Mouse (Mus musculus) T-helper 17 cell (primary cell): ENCODE data around the gene Scgb1c1.

Experiments used
- in situ Hi-C, 2 experiments: fragments of 300-600 bp; cut with MboI, MseI; formaldehyde crosslinking; loops; 1 replicate in 1 of 2; 2 replicates in 1 of 2; pipeline ENCODE4 v1.15.1; 2025; ENCODE audit warnings: high pct_unique_total_duplicates in 2 of 2

The Scgb1c1 gene

GRCm38 (mm10) chr7:140844905-140845665, at the start of gene Scgb1c1:
TSS of gene Scgb1c1 (plus strand) at chr7:140845547.
- in situ Hi-C loops, result loop anchor here (5.0 to 10.0 kb wide), 5 partner anchors 57 to 1800 kb away; partner anchors contain the start of genes Cox8b (in 2 of the 2) and Ifitm3 (in 1 of the 2)

- in situ Hi-C loops, result loop anchor here in 1 of 2 experiments (5.0 kb wide), 1 partner anchor 605 kb away; no protein-coding TSS in a partner anchor
These were observed 47.7 kb upstream of the Scgb1c1 start for GRCm38 (mm10) chr7:140797619-140798018.

DNA sequence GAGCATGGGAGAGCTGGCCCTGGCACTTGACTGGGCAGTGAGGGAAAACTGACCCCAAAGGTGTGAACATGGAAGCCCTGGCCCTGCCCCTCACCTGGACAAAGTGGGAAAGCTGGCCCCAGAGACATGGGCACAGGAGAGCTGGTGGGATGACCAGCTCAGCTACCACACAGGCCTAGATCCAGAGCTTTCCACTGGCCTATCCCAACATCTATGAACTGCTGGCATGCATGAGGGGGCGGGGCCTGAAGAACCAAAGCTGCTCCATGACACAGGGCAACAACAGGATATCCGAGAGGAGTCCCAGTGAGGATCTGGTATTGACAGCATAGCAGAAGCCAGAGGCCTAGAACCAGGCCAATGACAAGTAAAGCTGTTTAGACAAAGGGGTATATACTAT, 47.1 kb upstream of the Scgb1c1 start:
- in situ Hi-C loops, result loop anchor here in 1 of 2 experiments (5.0 kb wide), 1 partner anchor 606 kb away; no protein-coding TSS in a partner anchor

- in situ Hi-C loops, result no loop called here
These were observed 42.7 kb upstream of the Scgb1c1 start for GRCm38 (mm10) chr7:140802629-140803028.

GRCm38 (mm10) chr7:140805704-140806103, 39.6 kb upstream of the Scgb1c1 start:
- in situ Hi-C loops, result loop anchor here in 1 of 2 experiments (5.0 kb wide), 1 partner anchor 723 kb away; the partner anchor contains the start of gene Caly

- in situ Hi-C loops, result loop anchor here in 1 of 2 experiments (5.0 kb wide), 1 partner anchor 633 kb away; no protein-coding TSS in a partner anchor
These were observed 34.9 kb upstream of the Scgb1c1 start for GRCm38 (mm10) chr7:140810496-140810895.

- in situ Hi-C loops, result loop anchor here in 1 of 2 experiments (5.0 kb wide), 1 partner anchor 634 kb away; no protein-coding TSS in a partner anchor
These were observed 33.6 kb upstream of the Scgb1c1 start for GRCm38 (mm10) chr7:140811714-140812113.

DNA sequence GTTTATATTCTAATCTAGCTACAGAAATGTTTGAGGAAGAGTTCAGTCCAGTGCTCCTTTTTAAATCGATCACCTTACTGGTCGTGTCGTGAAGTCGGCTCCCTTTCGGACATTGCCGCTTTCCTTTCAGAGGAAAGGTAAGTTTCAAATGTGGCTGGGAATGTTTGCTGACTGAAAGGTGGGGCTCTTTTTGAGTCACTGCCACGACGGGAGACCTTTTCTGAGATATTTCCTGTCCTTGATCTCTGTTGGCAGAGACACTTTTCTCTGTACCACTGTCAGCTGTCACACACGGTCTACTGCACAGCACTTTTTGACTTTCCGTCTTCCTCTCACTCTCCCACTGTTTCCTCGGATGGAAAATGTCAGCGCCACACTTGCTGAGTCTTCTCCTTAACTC, 32.5 kb upstream of the Scgb1c1 start:
- in situ Hi-C loops, result loop anchor here in 1 of 2 experiments (5.0 kb wide), 1 partner anchor 636 kb away; no protein-coding TSS in a partner anchor

GRCm38 (mm10) chr7:140820173-140820572, 25.2 kb upstream of the Scgb1c1 start:
- in situ Hi-C loops, result no loop called here

- in situ Hi-C loops, result no loop called here
These were observed 24.1 kb upstream of the Scgb1c1 start for GRCm38 (mm10) chr7:140821305-140821652.

- in situ Hi-C loops, result no loop called here
These were observed 23.6 kb upstream of the Scgb1c1 start, which contains the start of gene Zfp941 for GRCm38 (mm10) chr7:140821653-140822329. TSS of gene Zfp941 (minus strand) at chr7:140822178.

GRCm38 (mm10) chr7:140822731-140823130, 22.6 kb upstream of the Scgb1c1 start:
- in situ Hi-C loops, result no loop called here

GRCm38 (mm10) chr7:140828171-140828881, 17.0 kb upstream of the Scgb1c1 start:
- in situ Hi-C loops, result no loop called here

- in situ Hi-C loops, result no loop called here
These were observed 13.9 kb upstream of the Scgb1c1 start for GRCm38 (mm10) chr7:140831447-140831846.

GRCm38 (mm10) chr7:140833341-140833740, 12.0 kb upstream of the Scgb1c1 start:
- in situ Hi-C loops, result no loop called here

GRCm38 (mm10) chr7:140834968-140835757, 10.2 kb upstream of the Scgb1c1 start, which contains the start of gene Urah:
TSS of gene Urah (plus strand) at chr7:140835018.
- in situ Hi-C loops, result no loop called here

- in situ Hi-C loops, result no loop called here
These were observed 9.6 kb upstream of the Scgb1c1 start for GRCm38 (mm10) chr7:140835758-140836087.

DNA sequence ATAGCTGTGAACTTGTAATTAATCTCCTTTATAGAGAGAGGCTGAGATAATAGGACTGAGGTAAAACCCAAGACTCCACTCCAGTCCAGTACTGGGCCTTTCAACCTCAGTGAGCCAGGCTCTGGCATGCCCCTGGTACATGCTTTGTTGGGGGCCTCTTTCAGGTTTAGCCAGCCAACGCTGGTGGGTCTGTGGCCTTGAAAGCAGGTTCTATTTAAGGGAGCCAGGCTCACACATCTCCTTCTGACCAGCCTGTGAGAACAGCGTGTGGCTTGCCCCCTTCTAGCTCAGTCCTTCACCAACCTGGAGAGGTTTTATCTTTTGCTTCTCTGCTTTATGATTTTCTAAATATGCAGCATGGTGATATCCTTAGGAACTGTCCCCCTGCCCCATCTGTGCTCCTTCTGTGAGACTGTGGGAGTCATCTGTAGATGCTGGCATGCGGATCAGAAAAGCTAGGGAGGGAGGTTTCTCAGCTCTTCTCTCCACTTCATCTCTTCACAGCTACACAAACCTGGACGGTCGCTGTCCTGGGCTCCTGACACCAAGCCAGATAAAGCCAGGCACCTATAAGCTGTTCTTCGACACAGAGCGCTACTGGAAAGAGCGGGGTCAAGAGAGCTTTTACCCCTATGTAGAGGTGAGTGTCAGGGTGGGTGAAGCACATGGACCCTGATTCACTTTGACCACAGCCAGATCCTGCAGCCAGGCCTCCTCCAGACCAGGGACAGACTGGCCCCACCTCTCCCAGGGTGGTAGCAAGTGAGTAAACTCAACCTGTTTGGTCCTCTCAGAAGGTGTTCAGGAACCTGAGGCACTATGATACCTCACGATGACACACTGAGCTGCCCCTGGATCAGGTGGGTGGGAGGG, 8.9 kb upstream of the Scgb1c1 start:
- in situ Hi-C loops, result no loop called here

- in situ Hi-C loops, result no loop called here
These were observed 5.8 kb upstream of the Scgb1c1 start for GRCm38 (mm10) chr7:140839556-140839955.
